Comparison of ENCODE assay signal across 8 mouse cellular contexts in genomic region chr11:115358468-115358867, GRCm38 (mm10). TPM values are rescaled to one million over a fixed set of nuclear protein-coding genes. Genes with fewer than 3 reads are reported as not detected.
DNase-seq lines count a peak whose midpoint lies in the region; ATAC-seq and TF ChIP-seq lines count a peak whose summit lies in the region.
"Had no signal": no experiment of that assay in that cellular context is flagged by ENCODE, and none has a peak within 500 bp of the region (broad histone marks: within the 10 kb centered on the region; RNA-seq: fewer than 3 reads in every experiment).

No protein-coding gene starts in this region.

- H3K79me2 ChIP-seq in MEL (ENCODE audit: control insufficient read depth, insufficient read depth, low read length, poor library complexity), result no peaks in the 10 kb centered on the region

- no peak overlapping the region for H3K27ac ChIP-seq in MEL (ENCODE audit: control insufficient read depth, low read depth, low read length)
- no peak overlapping the region for H3K27ac ChIP-seq in bone marrow, adult 2 months (ENCODE audit: control insufficient read depth, insufficient read depth, low read depth, low read length, poor library complexity)
- H3K27ac ChIP-seq in forebrain, embryonic 10.5 days, result peak overlapping the region; percentile 74; the same call in 1 of the 2 replicates
- H3K27ac ChIP-seq in midbrain, embryonic 11.5 days (ENCODE audit: low read depth, low read length), result no peak overlapping the region
- H3K27ac ChIP-seq: heart, embryonic 13.5 days had no signal

- no peak overlapping the region for H3K4me3 ChIP-seq in MEL (ENCODE audit: control insufficient read depth in 1 of 2, insufficient read depth in 1 of 2, low read depth in 2 of 2, low read length in 2 of 2)
- no peak overlapping the region for H3K4me3 ChIP-seq in bone marrow, adult 2 months (replicated peaks; ENCODE audit: control insufficient read depth, low read depth, low read length)
- H3K4me3 ChIP-seq in forebrain, embryonic 10.5 days, result no peak overlapping the region
- no peak overlapping the region for H3K4me3 ChIP-seq in midbrain, embryonic 11.5 days (ENCODE audit: low read depth, low read length)
- H3K4me3 ChIP-seq: heart, embryonic 13.5 days had no signal

- DNase-seq in MEL (ENCODE audit: low read depth, low spot score), result peak; percentile 85
- DNase-seq in forebrain, embryonic 10.5 days (ENCODE audit: extremely low spot score, low spot score), result peak; percentile 68
- DNase-seq in layer of hippocampus, postnatal 25 days (ENCODE audit: extremely low spot score in 1 of 2, low spot score in 1 of 2), result peak; percentile 51 to 81
- peak; percentile 91 for DNase-seq in midbrain, embryonic 11.5 days (ENCODE audit: low spot score, missing footprints)
- peak; percentile 43 for DNase-seq in spleen, adult 12 weeks (ENCODE audit: low spot score)

- no peaks in the 10 kb centered on the region; a peak in 1 of 4 replicates for H3K27me3 ChIP-seq in MEL (ENCODE audit: control insufficient read depth in 1 of 2, insufficient read depth in 2 of 2, low read length in 2 of 2)
- peaks cover 45% of the 10 kb centered on the region for H3K27me3 ChIP-seq in forebrain, embryonic 10.5 days (ENCODE audit: poor library complexity, severe bottlenecking)
- no peaks in the 10 kb centered on the region for H3K27me3 ChIP-seq in midbrain, embryonic 11.5 days (ENCODE audit: control insufficient read depth, insufficient read depth, low read length)

- TF ChIP-seq POLR2A in MEL (IDR thresholded peaks at IDR 0.05; ENCODE audit: control insufficient read depth in 1 of 2, insufficient read depth in 1 of 2, low read depth in 1 of 2, low read length in 2 of 2, poor library complexity in 1 of 2), result no peak
- TF ChIP-seq POLR2A in bone marrow, adult 2 months (IDR thresholded peaks at IDR 0.05; ENCODE audit: borderline replicate concordance, control insufficient read depth, low read depth, low read length), result no peak

- WGBS in bone marrow, adult 2 months, result 21% methylated on average over 5 of the region's 5 CpGs
- WGBS in forebrain, embryonic 10.5 days, result 21% methylated on average over 5 of the region's 5 CpGs
- 17% methylated on average over 5 of the region's 5 CpGs for WGBS in midbrain, embryonic 11.5 days

- TF ChIP-seq EP300 in MEL (IDR thresholded peaks at IDR 0.05; ENCODE audit: low read depth in 1 of 2, low read length in 2 of 2), result no peak

- ATAC-seq in hematopoietic stem cell, adult 5-6 weeks (replicated peaks in 1 of 2; ENCODE audit: insufficient read depth in 1 of 2, low FRiP score in 2 of 2, low TSS enrichment in 1 of 2, low read depth in 1 of 2, poor library complexity in 2 of 2, severe bottlenecking in 2 of 2), result peak; percentile 22 to 57; a peak in 2 of 4 replicates
- ATAC-seq in midbrain, embryonic 11.5 days (ENCODE audit: low FRiP score), result peak; percentile 65; the same call in 1 of the 2 replicates

- no peaks in the 10 kb centered on the region for H3K9me3 ChIP-seq in MEL (replicated peaks; ENCODE audit: insufficient read depth, low read length)
- no peaks in the 10 kb centered on the region for H3K9me3 ChIP-seq in forebrain, embryonic 10.5 days
- no peaks in the 10 kb centered on the region for H3K9me3 ChIP-seq in midbrain, embryonic 11.5 days (ENCODE audit: control insufficient read depth, low read length)
- H3K9me3 ChIP-seq: heart, embryonic 13.5 days had no signal

- peak; percentile 88 for TF ChIP-seq RAD21 in MEL (IDR thresholded peaks at IDR 0.05; ENCODE audit: low read depth, low read length)

- peaks cover 0 to 13% of the 10 kb centered on the region in 2 experiments; a peak in 2 of 4 replicates for H3K4me1 ChIP-seq in MEL (ENCODE audit: control insufficient read depth in 1 of 2, insufficient read depth in 2 of 2, low read length in 2 of 2)
- no peaks in the 10 kb centered on the region for H3K4me1 ChIP-seq in bone marrow, adult 2 months (ENCODE audit: control insufficient read depth, insufficient read depth, low read length)
- H3K4me1 ChIP-seq in forebrain, embryonic 10.5 days, result peaks cover 39% of the 10 kb centered on the region
- peaks cover 2% of the 10 kb centered on the region; the same call in 1 of the 2 replicates for H3K4me1 ChIP-seq in midbrain, embryonic 11.5 days (ENCODE audit: control insufficient read depth, insufficient read depth, low read length)

- no peak overlapping the region for H3K9ac ChIP-seq in MEL (ENCODE audit: control insufficient read depth, low read depth, low read length, poor library complexity, severe bottlenecking)
- no peak overlapping the region for H3K9ac ChIP-seq in midbrain, embryonic 11.5 days (ENCODE audit: low read length)
- H3K9ac ChIP-seq: heart, embryonic 13.5 days had no signal

- H3K36me3 ChIP-seq in MEL (ENCODE audit: control insufficient read depth in 1 of 2, insufficient read depth in 2 of 2, low read length in 2 of 2), result no peaks in the 10 kb centered on the region; a peak in 1 of 4 replicates
- peaks cover 4% of the 10 kb centered on the region; the same call in 1 of the 2 replicates for H3K36me3 ChIP-seq in forebrain, embryonic 10.5 days (replicated peaks)
- H3K36me3 ChIP-seq in midbrain, embryonic 11.5 days (ENCODE audit: control insufficient read depth, insufficient read depth, low read length), result no peaks in the 10 kb centered on the region
- H3K36me3 ChIP-seq: heart, embryonic 13.5 days had no signal

- TF ChIP-seq CTCF in MEL (IDR thresholded peaks at IDR 0.05 in 2 of 3, conservative IDR thresholded peaks at IDR 0.05 in 1 of 3; ENCODE audit: control insufficient read depth in 1 of 3, insufficient read depth in 1 of 3, low read depth in 2 of 3, low read length in 3 of 3, poor library complexity in 1 of 3, severe bottlenecking in 1 of 3), result peak; percentile 30 to 78 (median 71)
- peak; percentile 10; the same call in 1 of the 2 replicates for TF ChIP-seq CTCF in bone marrow, adult 2 months (IDR thresholded peaks at IDR 0.05; ENCODE audit: control insufficient read depth, insufficient read depth, low read length)

- H3K4me2 ChIP-seq in midbrain, embryonic 11.5 days, result no peak overlapping the region
- H3K4me2 ChIP-seq: heart, embryonic 13.5 days had no signal

TF ChIP-seq in MEL, 35 proteins besides CTCF, POLR2A, EP300 and RAD21 (continues in another document):
- peak; percentile 72; the same call in 1 of the 2 replicates for TF ChIP-seq SIN3A (IDR thresholded peaks at IDR 0.05; ENCODE audit: low read length)

RNA-seq across cellular contexts. Expression of gene Hid1, which starts 9.1 kb away (rescaled TPM):
- 0.88 and 1.1 TPM in 2 replicates for total RNA-seq in MEL (2012; rRNA removed)
- 1 to 10 TPM in 1 of 2 experiments, not detected in 1; 3.0 TPM for polyA plus RNA-seq in MEL (2012; ENCODE audit: insufficient read depth in 1 of 2, insufficient read length in 2 of 2, low read depth in 1 of 2, low replicate concordance in 2 of 2, missing spikeins in 1 of 2)
- 3.4 and 4.3 TPM in 2 replicates for polyA plus RNA-seq in bone marrow, adult 2 months (2011; ENCODE audit: insufficient read depth, insufficient read length, low replicate concordance, missing spikeins)
- polyA plus RNA-seq in forebrain, embryonic 10.5 days (2016; fragmentation: Nextera tagmentation; extraction: Ambion mirVana), result 16.2 and 18.2 TPM in 2 replicates
- total RNA-seq in hematopoietic stem cell, adult 5-6 weeks (2017), result 2.6 and 7.9 TPM in 2 replicates
- 100 to 1,000 TPM in 1 of 2 experiments, 10 to 100 TPM in 1; 98.8 to 107 TPM for total RNA-seq in layer of hippocampus, postnatal 25 days (2021)
- polyA plus RNA-seq in midbrain, embryonic 11.5 days (2014; fragmentation: Nextera tagmentation; extraction: Ambion mirVana), result 17.8 and 18.3 TPM in 2 replicates

RNA-seq across cellular contexts. Expression of gene Cdr2l, which starts 23.2 kb away (rescaled TPM):
- total RNA-seq in MEL (2012; rRNA removed), result 6.3 and 8.2 TPM in 2 replicates
- polyA plus RNA-seq in MEL (2012; ENCODE audit: insufficient read depth in 1 of 2, insufficient read length in 2 of 2, low read depth in 1 of 2, low replicate concordance in 2 of 2, missing spikeins in 1 of 2), result 1 to 10 TPM in 1 of 2 experiments, not detected in 1; 5.2 TPM
- 1.4 and 3.1 TPM in 2 replicates for polyA plus RNA-seq in bone marrow, adult 2 months (2011; ENCODE audit: insufficient read depth, insufficient read length, low replicate concordance, missing spikeins)
- 21.1 and 21.8 TPM in 2 replicates for polyA plus RNA-seq in forebrain, embryonic 10.5 days (2016; fragmentation: Nextera tagmentation; extraction: Ambion mirVana)
- 0.05 TPM in 1 of 2 replicates, not detected in the other for total RNA-seq in hematopoietic stem cell, adult 5-6 weeks (2017)
- total RNA-seq in layer of hippocampus, postnatal 25 days (2021), result 10 to 100 TPM; 21.7 to 22.8 TPM
- polyA plus RNA-seq in midbrain, embryonic 11.5 days (2014; fragmentation: Nextera tagmentation; extraction: Ambion mirVana), result 20.6 and 20.9 TPM in 2 replicates

RNA-seq across cellular contexts. Expression of gene Otop3, which starts 23.9 kb away (rescaled TPM):
- total RNA-seq in MEL (2012; rRNA removed), result not detected in 2 replicates
- polyA plus RNA-seq in MEL (2012; ENCODE audit: insufficient read depth in 1 of 2, insufficient read length in 2 of 2, low read depth in 1 of 2, low replicate concordance in 2 of 2, missing spikeins in 1 of 2), result not detected
- polyA plus RNA-seq in bone marrow, adult 2 months (2011; ENCODE audit: insufficient read depth, insufficient read length, low replicate concordance, missing spikeins), result not detected in 2 replicates
- polyA plus RNA-seq in forebrain, embryonic 10.5 days (2016; fragmentation: Nextera tagmentation; extraction: Ambion mirVana), result not detected in 2 replicates
- not detected in 2 replicates for total RNA-seq in hematopoietic stem cell, adult 5-6 weeks (2017)
- total RNA-seq in layer of hippocampus, postnatal 25 days (2021), result under 1 TPM in 1 of 2 experiments, not detected in 1; 0.17 TPM
- 0.18 and 0.34 TPM in 2 replicates for polyA plus RNA-seq in midbrain, embryonic 11.5 days (2014; fragmentation: Nextera tagmentation; extraction: Ambion mirVana)
- polyA plus RNA-seq: heart, embryonic 13.5 days had no signal

RNA-seq across cellular contexts. Expression of gene Ush1g, which starts 36.6 kb away (rescaled TPM):
- total RNA-seq in MEL (2012; rRNA removed), result not detected in 2 replicates
- polyA plus RNA-seq in MEL (2012; ENCODE audit: insufficient read depth in 1 of 2, insufficient read length in 2 of 2, low read depth in 1 of 2, low replicate concordance in 2 of 2, missing spikeins in 1 of 2), result not detected
- 0.29 TPM in 1 of 2 replicates, not detected in the other for polyA plus RNA-seq in bone marrow, adult 2 months (2011; ENCODE audit: insufficient read depth, insufficient read length, low replicate concordance, missing spikeins)
- 0.05 TPM in 1 of 2 replicates, not detected in the other for polyA plus RNA-seq in forebrain, embryonic 10.5 days (2016; fragmentation: Nextera tagmentation; extraction: Ambion mirVana)
- not detected in 2 replicates for total RNA-seq in hematopoietic stem cell, adult 5-6 weeks (2017)
- under 1 TPM; 0.31 to 0.59 TPM for total RNA-seq in layer of hippocampus, postnatal 25 days (2021)
- polyA plus RNA-seq in midbrain, embryonic 11.5 days (2014; fragmentation: Nextera tagmentation; extraction: Ambion mirVana), result 0.08 TPM in 1 of 2 replicates, not detected in the other

RNA-seq across cellular contexts. Expression of gene Mrpl58, which starts 45.1 kb away (rescaled TPM):
- total RNA-seq in MEL (2012; rRNA removed), result 132 and 137 TPM in 2 replicates
- 100 to 1,000 TPM in 1 of 2 experiments, not detected in 1; 137 TPM for polyA plus RNA-seq in MEL (2012; ENCODE audit: insufficient read depth in 1 of 2, insufficient read length in 2 of 2, low read depth in 1 of 2, low replicate concordance in 2 of 2, missing spikeins in 1 of 2)
- 31.1 and 51.9 TPM in 2 replicates for polyA plus RNA-seq in bone marrow, adult 2 months (2011; ENCODE audit: insufficient read depth, insufficient read length, low replicate concordance, missing spikeins)
- 275 and 277 TPM in 2 replicates for polyA plus RNA-seq in forebrain, embryonic 10.5 days (2016; fragmentation: Nextera tagmentation; extraction: Ambion mirVana)
- total RNA-seq in hematopoietic stem cell, adult 5-6 weeks (2017), result 48.3 and 67.2 TPM in 2 replicates
- 100 to 1,000 TPM; 102 to 103 TPM for total RNA-seq in layer of hippocampus, postnatal 25 days (2021)
- polyA plus RNA-seq in midbrain, embryonic 11.5 days (2014; fragmentation: Nextera tagmentation; extraction: Ambion mirVana), result 268 and 278 TPM in 2 replicates
